Mouse (Mus musculus): Measurements from ENCODE around the gene Hapln1. TPM values are rescaled to one million over a fixed set of nuclear protein-coding genes. Genes with fewer than 3 reads are reported as not detected.

Gene Hapln1
- total RNA-seq, 2 experiments from 2014 or later = 10.7 to 12.6 TPM

- intact Hi-C loops (cut with DNase I) = no loop called here
- DNase-seq = no peak
These were observed 55.5 kb downstream of the Hapln1 start for GRCm38 (mm10) chr13:89595105-89595504.

DNA sequence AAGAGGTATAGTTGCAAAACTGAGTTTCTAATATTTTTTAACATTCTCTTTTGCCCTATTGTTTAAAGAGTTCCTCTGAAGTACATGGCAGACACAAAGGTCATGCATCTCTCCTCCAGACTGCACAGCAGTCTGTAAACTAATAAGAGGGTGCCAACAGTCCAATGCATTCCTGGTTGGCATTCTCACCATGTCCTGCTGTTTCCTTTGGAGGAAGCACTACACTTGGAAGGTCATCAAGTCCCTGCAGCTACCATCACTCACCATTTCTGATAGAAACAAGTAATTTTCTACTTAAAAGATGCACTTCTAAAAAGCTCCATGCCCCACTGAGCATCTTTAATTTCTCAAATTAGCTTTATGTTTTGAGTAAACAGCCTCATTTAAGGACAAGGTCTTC lies 57.8 kb downstream of the Hapln1 start:
- intact Hi-C loops (cut with DNase I) = no loop called here
- no peak for DNase-seq

GRCm38 (mm10) chr13:89600466-89600865 lies 60.9 kb downstream of the Hapln1 start:
- intact Hi-C loops (cut with DNase I) = no loop called here
- no peak for DNase-seq

- intact Hi-C loops (cut with DNase I) = no loop called here
- no peak for DNase-seq
These were observed 63.7 kb downstream of the Hapln1 start for GRCm38 (mm10) chr13:89603336-89603735.

DNA sequence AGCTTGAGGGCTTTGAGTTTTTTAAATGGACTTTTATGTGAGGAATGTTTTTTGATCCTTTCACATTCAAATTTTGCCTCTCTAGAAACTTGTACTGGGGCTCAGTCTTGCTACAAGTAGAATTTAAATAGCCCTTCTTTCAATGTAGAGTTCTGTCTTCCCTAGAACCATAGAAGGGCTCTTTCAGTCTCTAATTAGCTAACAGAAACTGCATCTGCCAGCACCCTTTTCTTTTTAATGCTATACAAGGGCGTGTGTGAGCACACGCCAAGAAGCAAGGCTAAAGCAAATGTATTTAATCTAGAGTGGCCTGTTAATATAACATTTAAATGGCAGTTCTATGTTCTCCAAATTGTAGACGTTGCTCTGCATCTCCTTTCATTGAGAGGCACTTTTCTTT lies 67.8 kb downstream of the Hapln1 start:
- intact Hi-C loops (cut with DNase I) = no loop called here
- no peak for DNase-seq

GRCm38 (mm10) chr13:89619064-89619463 lies 79.5 kb downstream of the Hapln1 start:
- no peak for DNase-seq
- intact Hi-C loops (cut with DNase I) = no loop called here

DNA sequence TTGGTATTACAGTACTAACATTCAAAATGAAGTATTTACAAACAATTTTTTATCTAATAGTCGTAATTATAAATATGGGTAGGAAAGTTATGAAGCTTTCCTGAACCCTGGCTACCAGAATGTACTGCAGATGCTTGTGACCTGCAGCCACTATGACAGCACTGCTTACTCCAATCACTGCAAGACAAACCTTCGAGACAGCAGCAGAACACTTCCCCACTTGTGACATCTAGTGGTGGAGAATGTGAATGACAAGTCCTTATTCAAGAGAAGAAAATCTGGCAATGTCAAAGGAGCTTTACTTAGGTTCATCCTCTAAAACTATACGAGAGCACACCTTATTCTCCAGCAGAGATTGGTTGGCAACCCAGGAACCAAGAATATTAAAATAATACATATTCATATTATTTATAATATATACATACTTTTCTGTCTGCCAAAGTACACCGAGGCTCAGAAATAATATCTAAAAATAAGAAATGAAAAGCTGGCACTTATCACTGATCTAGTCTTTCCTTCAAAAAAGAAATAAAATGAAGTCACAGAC lies 94.6 kb downstream of the Hapln1 start:
- DNase-seq = no peak
- intact Hi-C loops (cut with DNase I) = no loop called here

GRCm38 (mm10) chr13:89637012-89637411 lies 97.4 kb downstream of the Hapln1 start:
- intact Hi-C loops (cut with DNase I) = loop anchor here (5.0 kb wide), 1 partner anchor 90 kb away; no protein-coding TSS in a partner anchor
- no peak for DNase-seq

DNA sequence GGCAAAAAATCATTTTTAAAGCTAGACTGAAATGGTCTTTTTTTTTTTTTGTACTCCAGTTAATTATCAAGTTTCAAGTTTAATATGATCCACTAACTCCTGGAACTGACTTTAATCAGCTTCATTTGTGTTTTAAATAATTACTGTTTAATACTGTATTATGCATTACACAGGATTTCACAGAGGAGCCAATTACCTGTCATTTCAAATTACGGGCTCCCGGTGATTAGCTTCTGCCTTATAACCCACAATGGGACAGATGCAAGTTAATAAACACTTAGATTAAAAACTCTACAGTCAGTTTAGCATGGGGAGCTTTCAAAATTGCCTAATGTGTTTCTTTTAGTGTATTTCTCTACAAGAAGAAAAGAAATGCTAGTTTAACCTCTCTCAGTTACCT lies 106.0 kb downstream of the Hapln1 start:
- intact Hi-C loops (cut with DNase I) = no loop called here
- no peak for DNase-seq

GRCm38 (mm10) chr13:89652773-89653172 lies 113.2 kb downstream of the Hapln1 start:
- intact Hi-C loops (cut with DNase I) = no loop called here
- no peak for DNase-seq

GRCm38 (mm10) chr13:89653279-89653678 lies 113.7 kb downstream of the Hapln1 start:
- intact Hi-C loops (cut with DNase I) = no loop called here

DNA sequence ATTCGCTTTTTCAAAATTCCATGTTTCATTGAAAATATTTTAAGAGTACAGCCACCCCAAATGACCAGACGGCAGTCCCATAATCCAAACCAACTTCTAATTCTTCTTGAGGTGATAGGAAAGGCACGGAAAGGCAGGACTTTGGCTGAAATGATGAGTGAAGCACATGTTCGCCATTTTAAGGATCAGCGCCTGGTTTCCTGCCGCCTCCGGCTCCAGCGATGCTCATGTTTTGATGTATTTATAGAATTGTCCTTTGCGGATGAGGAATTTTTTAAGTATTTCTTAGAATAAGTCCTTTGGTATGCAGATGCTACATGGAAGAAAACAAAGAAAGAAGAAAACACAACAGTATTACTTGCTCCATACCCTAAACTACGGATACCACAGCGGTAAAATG lies 117.5 kb downstream of the Hapln1 start:
- intact Hi-C loops (cut with DNase I) = no loop called here
- no peak for DNase-seq

More at GRCm38 (mm10) chr13:89653279-89653678, 113.7 kb downstream of the Hapln1 start:
- DNase-seq = no peak

Other genes with a start within 250 kb of the Hapln1 start
- 100 to 1,000 TPM; 125 to 154 TPM for gene Vcan, start 202.7 kb downstream of the Hapln1 start, total RNA-seq (2021)